Mouse (Mus musculus) spleen, adult 18-20 months (tissue): ENCODE measurements around the gene Apeh.

Source experiments
- DNase-seq, 2 experiments: peaks; one replicate each; pipeline ENCODE4 v3.0.0; 2022; ENCODE audit warnings: mixed read lengths in 2 of 2

Apeh gene

DNA sequence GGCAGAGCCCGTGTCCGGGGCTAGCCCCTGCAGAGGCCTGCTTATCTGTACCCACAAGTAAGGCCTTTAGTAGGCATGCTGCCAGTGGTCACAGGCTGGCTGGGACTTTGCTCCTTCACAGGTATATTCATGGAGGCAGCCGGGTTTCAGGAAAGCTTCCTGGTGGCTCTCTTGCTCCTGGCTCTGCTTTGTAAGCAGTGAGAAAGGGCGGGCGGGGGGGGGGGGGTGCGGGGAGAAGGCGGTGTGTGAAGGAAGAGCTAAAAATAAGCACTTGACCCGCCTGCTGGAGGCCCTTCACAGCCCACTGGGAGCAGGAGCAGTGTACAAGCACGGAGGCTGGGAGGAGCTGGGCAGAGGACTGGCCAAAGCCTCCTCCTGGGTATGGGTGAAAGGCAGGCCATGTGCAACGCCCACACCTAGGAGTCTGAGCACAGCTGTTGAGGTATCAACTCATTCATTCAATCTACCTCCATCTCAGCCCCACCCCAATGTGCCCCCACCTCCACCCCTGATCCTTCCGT, 25.5 kb upstream of the Apeh start:
- no peak for DNase-seq

GRCm38 (mm10) chr9:108117143-108117542, 22.7 kb upstream of the Apeh start:
- DNase-seq = no peak

DNA sequence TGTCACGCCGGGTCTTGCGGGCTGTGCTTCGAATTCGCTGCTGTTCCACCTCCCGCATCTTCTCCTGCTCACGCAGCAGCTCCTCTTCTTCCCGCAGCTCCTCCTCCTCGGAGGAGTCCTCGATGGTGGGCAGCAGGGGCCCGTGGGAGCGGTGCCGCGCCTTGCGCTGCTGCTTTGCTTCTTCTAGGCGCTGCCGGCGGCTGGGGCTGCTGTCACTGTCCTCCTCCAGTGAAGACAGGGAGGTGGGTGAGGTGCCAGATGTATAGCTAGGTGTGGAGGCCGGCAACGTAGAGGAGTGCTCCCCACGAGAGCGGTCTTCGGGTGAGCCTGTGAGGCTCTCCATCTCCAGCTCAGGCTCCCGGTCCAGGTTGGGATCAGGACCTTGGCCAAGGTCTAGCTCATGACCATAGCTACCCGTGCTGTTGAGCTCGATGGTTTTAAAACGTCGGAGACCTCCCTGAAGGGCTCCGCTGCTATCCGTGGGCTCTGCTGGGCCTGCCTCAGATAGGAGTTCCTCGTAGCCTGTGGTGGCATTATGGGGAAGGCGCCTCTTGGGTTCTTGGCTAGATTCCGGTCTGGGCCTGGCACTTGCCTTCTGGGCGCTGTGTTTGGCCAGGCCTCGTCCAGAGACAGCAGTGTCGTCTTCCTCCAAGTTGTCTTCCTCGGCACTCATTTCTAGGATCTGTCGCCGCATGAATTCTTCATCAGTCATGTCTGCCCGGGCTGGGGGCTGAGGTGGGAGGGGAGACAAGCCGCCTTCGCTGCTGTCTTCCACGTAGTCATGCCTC, 21.1 kb upstream of the Apeh start:
- DNase-seq = no peak

DNA sequence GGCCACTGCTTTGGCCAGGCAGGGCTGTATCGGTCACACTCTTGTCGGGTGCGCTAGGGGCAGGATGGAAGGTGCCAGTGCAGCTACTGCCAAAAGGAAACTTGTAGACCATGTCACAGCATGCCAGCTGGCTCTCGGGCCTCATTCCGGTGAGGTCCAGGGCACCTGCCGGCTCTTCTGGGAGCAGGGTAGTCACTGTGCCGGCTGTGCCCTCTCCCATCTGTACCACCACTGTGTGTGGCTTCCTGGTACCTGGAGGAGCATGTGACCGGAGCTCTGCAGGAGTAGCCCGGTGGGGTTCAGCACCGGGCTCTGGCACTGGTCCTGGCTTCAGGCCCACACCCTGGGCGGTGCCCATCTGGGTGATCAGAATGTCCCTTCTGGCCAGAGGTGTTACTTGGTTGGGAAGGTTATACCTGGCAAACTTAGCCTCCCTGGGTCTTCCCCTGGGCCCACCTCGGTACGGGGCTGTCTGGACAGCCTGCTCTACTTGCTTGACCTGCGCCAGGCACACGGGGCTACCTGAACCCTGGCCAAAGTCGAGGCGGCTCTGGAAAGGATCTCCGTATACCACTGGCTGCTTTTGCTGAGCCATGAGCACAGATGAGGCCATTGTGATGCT, 18.4 kb upstream of the Apeh start:
- no peak for DNase-seq

- no peak for DNase-seq
These were observed 17.3 kb upstream of the Apeh start for GRCm38 (mm10) chr9:108111593-108112121.

- no peak for DNase-seq
These were observed 16.7 kb upstream of the Apeh start for GRCm38 (mm10) chr9:108111101-108111592.

- DNase-seq = no peak
These were observed 15.8 kb upstream of the Apeh start for GRCm38 (mm10) chr9:108110160-108110559.

DNA sequence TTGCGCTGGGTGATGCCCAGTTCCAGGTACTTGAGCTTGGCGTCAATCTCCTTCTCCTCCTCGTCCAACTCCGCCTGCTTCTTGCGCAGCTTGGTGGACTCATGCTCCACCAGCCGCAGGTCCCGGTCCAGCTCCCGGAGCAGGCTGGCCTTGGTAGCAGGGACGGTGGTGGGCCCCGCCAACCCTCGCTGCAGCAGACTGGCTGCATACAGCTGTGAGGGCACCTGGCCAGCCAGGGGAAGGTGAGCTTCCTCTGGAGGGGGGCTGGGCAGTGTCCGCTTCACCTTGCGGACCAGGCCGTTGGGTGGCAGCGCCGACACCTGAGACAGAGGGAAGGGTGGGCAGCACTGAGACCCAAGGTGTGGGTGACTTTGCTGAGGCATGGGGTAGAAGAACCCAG, 13.5 kb upstream of the Apeh start:
- no peak for DNase-seq

- DNase-seq = no peak
These were observed 11.7 kb upstream of the Apeh start for GRCm38 (mm10) chr9:108106090-108106489.

DNA sequence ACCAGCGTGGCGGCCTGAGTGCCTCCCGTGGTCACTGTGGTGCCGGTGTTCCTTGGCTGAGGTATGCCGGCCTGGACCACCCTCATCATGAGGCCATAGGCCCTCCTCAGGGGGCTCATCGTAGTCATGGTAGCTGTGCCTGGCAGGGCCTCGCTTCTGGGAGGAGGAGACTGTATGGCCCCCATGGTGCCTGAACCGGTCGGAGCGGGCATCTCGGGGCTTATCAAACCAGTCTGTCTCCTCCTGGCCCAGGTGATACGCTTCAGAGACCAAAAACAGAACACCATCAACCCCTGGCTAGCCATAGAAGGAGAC, 11.1 kb upstream of the Apeh start:
- DNase-seq = no peak

DNA sequence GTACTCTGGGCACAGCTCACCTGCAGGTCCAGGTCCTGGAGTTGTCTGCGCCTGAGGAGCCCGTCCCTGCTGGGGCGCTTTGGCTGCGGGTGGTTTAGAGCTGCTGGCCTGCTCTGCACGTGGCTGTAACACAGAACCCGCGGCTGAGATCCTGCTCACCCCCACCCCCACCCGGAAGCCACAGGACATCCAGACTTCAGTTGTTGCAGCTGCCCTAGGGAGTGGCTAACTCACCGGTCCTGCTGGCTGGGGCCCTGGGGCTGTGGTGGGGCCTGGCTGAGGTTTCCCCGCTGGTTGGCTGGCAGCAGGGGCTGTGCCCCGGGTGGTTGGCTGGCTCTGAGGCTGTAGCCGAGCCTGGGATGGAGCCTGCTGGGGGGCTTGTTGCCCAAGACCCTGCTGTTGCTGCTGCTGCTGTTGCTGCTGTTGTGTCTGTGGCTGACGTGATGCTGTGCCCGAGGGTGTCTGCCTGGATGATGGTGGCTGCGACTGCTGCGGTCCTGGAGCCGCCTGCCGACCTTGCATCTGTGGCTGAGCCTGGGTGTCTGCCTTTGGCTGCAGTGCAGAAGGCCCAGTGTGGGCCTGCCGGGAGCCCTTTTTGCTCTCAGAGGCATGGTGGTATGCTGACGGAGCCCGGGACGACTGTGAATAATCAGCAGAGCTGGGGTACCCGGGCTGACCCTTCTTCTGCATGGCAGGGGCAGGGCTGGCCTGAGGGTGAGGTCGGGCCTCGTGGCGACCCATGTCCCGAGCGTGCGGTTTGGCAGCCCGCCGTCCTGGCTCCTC, 10.6 kb upstream of the Apeh start:
- DNase-seq = no peak

- no peak for DNase-seq
These were observed 5.2 kb upstream of the Apeh start for GRCm38 (mm10) chr9:108099619-108100018.

DNA sequence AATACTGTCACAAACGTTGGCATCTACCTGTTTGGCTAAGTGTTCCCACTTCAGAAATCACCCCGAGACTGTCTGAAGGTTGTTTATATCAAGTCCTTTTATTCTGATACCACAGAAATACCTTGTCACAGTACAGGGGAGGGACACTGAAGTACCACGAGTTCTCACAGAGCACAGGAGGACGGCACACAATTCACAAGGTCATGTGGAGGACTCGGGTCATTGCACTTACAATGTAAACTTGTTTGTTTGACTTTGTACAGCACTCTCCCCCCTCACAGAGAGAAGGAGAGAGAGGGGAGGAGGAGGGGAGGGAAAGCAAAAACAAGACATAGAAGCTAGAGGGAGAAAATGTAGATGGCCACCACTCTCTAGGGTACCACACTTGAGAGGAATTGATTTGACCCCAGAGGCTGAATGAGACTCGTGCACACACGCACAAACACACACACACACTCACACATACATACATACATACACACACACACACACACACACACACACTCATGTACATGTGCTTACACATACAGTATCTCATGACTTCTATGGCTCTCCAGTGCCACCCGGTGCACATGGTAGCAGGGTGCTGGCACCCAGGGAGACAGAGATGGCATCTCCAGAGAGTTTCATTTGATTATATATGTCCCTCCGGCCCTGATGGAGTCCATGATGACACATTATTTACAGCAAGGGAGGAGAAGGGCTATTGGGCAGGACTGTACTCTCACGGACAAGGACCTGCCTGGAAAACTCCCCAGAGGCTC, 1.7 kb upstream of the Apeh start:
- DNase-seq = no peak

DNA sequence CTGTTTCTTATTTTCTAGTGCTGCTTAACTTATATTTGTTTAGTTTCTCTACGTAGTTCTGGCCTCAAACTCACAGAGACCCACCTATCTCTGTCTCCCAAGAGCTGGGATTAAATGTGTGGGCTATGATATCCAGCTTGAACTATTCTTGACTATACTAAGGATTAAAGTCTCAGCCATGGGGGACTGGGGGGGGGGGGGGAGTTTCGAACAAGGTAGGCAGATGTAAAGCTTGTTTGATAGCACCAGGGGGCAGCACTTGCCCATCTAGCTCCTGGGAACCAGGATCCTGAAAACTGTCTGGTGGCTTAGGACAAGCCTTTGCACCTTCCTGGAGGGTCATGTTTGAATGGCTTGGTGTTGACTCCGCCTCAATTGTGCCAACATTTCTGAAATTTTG, 1.1 kb upstream of the Apeh start:
- peak in 1 of 2 experiments; percentile 54 for DNase-seq

- DNase-seq = peak in 1 of 2 experiments; percentile 31
These were observed 599 bp upstream of the Apeh start for GRCm38 (mm10) chr9:108094998-108095411.

GRCm38 (mm10) chr9:108093586-108093985, 820 bp downstream of the Apeh start:
- DNase-seq = no peak

DNA sequence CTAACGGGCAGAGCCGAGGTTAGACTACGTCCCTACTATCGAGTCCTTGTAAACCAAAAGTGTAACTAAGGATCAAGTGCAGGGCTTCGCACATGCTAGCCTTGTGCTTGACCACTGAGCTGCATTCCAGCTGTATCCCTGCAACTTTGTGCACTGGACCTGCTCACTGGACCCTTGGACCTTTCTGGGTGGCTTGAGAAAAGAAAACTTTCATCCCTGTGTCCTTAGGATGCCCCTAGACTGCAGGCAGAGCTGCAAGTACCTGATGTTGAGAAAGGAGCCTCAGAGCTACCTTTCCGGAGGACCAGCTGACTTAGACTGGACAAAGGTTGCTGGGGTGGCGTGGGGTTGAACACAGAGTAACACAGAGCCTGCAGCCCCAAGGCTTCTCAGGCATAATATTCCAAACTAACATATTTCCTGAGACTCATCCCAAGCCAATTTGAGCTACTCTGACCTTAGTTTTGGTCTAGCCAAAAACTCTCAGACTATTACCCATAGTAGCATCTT, 3.7 kb downstream of the Apeh start:
- DNase-seq = no peak

GRCm38 (mm10) chr9:108085261-108085660, 9.1 kb downstream of the Apeh start:
- DNase-seq = no peak

DNA sequence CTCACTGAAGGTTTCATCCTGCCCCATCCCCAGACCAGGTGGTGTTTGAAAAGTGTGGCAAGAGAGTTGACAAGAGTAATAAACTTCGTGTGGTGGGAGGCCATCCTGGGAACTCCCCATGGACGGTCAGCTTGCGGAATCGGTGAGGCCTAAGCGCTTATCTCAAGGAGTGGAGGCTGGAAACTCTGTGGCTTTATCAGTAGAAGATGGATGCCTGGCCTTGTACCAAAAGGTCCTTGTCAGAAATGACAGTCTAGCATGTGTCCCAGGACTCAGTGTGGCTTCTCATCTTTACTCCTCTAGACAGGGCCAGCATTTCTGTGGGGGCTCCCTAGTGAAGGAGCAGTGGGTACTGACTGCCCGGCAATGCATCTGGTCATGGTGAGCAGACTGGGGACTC, 10.8 kb downstream of the Apeh start:
- no peak for DNase-seq

GRCm38 (mm10) chr9:108082988-108083431, 11.4 kb downstream of the Apeh start, which contains the start of gene Rnf123:
TSS of gene Rnf123 (minus strand) at chr9:108083346.
- peak in 1 of 2 experiments; percentile 24 for DNase-seq

- DNase-seq = no peak
These were observed 11.9 kb downstream of the Apeh start for GRCm38 (mm10) chr9:108082549-108082948.

- DNase-seq = no peak
These were observed 14.2 kb downstream of the Apeh start, which contains the start of gene Mst1 for GRCm38 (mm10) chr9:108080168-108080567. TSS of gene Mst1 (plus strand) at chr9:108080436.
